Mouse (Mus musculus): ENCODE measurements around the gene Fgf5. TPM values are rescaled to one million over a fixed set of nuclear protein-coding genes. Genes with fewer than 3 reads are reported as not detected.

The Fgf5 gene
- polyA plus RNA-seq (2012; rRNA removed), result not detected in 2 replicates

DNA sequence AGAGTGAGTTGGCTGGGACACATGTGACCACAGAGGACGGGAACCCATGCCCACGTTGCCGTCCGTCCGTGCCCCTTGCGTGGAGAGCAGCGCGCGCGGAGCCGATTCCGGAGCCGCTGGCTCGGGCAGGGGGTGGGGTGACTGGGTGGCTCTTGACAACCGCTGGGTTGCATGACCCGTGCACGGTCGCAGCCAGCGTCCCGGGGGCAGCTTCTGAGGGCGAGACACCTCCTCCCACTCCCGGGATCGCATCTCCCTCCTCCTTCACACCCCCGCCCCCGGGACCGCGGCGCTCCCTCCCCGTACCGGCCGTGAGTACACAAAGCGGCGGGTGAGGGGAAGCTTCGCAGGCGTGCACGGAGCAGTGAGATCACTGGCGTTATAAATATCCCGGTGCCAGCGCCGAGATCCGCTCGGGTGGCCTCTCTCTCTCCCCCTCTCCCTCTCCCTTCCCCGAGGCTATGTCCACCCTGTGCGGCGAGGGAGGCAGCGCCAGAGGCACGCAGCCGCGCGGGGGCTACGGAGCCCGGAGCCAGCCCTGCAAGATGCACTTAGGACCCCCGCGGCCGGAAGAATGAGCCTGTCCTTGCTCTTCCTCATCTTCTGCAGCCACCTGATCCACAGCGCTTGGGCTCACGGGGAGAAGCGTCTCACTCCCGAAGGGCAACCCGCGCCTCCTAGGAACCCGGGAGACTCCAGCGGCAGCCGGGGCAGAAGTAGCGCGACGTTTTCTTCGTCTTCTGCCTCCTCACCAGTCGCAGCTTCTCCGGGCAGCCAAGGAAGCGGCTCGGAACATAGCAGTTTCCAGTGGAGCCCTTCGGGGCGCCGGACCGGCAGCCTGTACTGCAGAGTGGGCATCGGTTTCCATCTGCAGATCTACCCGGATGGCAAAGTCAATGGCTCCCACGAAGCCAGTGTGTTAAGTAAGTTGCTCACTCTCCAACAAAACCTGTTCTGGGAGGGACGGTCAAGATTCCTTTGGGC, at the start of gene Fgf5:
Gene Fgf5 (plus strand): TSS at position 347 of the 984 bp plus-strand sequence.
- DNase-seq (ENCODE audit: low read depth in 1 of 2, low spot score in 2 of 2), result no peak
- peaks cover 12% of the 10 kb centered on the region for H3K27me3 ChIP-seq (ENCODE audit: control insufficient read depth, insufficient read depth, low read length)
- no peak within 1 kb of the TSS for H3K27ac ChIP-seq (ENCODE audit: insufficient read depth, low read length)
- no peak for TF ChIP-seq CTCF (IDR thresholded peaks at IDR 0.05; ENCODE audit: extremely low read depth, insufficient read depth, insufficient read length, insufficient replicate concordance)
- TF ChIP-seq POLR2A (IDR thresholded peaks at IDR 0.05; ENCODE audit: low read depth, low read length), result no peak
- no peaks in the 10 kb centered on the region for H3K4me1 ChIP-seq (ENCODE audit: control insufficient read depth, insufficient read depth, insufficient read length)
- no peaks in the 10 kb centered on the region for H3K36me3 ChIP-seq (ENCODE audit: control insufficient read depth, insufficient read depth, low read length)
- no peak within 1 kb of the TSS for H3K4me3 ChIP-seq (ENCODE audit: extremely low read depth, insufficient read depth, insufficient read length)
- 2% methylated on average over 79 of the region's 80 CpGs for WGBS

GRCm38 (mm10) chr5:98212501-98212900, 41.5 kb upstream of the Fgf5 start:
- no peak for TF ChIP-seq CTCF (IDR thresholded peaks at IDR 0.05; ENCODE audit: extremely low read depth, insufficient read depth, insufficient read length, insufficient replicate concordance)
- TF ChIP-seq POLR2A (IDR thresholded peaks at IDR 0.05; ENCODE audit: low read depth, low read length), result no peak
- H3K4me3 ChIP-seq (ENCODE audit: extremely low read depth, insufficient read depth, insufficient read length), result no peak overlapping the region
- H3K36me3 ChIP-seq (ENCODE audit: control insufficient read depth, insufficient read depth, low read length), result no peaks in the 10 kb centered on the region
- H3K4me1 ChIP-seq (ENCODE audit: control insufficient read depth, insufficient read depth, insufficient read length), result no peaks in the 10 kb centered on the region
- DNase-seq (ENCODE audit: low read depth in 1 of 2, low spot score in 2 of 2), result no peak
- WGBS, result 77% methylated on average over 4 of the region's 4 CpGs
- H3K27me3 ChIP-seq (ENCODE audit: control insufficient read depth, insufficient read depth, low read length), result no peaks in the 10 kb centered on the region
- no peak overlapping the region for H3K27ac ChIP-seq (ENCODE audit: insufficient read depth, low read length)

DNA sequence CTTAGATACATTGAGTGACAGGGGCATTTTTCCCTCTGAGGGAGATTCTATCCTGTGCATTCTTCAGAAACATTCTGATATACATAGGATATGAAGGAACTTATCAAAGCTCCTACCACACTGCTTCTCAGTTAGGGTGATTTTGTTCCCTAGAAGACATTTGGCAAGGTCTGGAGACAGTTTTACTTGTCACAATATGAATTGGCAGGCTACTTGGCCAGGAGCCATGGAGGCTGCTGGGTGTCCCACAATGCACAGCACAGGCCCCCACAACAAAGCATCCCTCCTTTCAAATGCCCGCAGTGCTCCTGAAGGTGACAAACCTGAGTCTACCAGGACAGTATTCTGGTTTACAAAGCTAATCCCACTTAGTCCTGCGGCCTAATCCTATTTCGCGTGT, 32.0 kb upstream of the Fgf5 start:
- no peaks in the 10 kb centered on the region for H3K27me3 ChIP-seq (ENCODE audit: control insufficient read depth, insufficient read depth, low read length)
- no peaks in the 10 kb centered on the region for H3K36me3 ChIP-seq (ENCODE audit: control insufficient read depth, insufficient read depth, low read length)
- H3K27ac ChIP-seq (ENCODE audit: insufficient read depth, low read length), result no peak overlapping the region
- no peak for DNase-seq (ENCODE audit: low read depth in 1 of 2, low spot score in 2 of 2)
- TF ChIP-seq CTCF (IDR thresholded peaks at IDR 0.05; ENCODE audit: extremely low read depth, insufficient read depth, insufficient read length, insufficient replicate concordance) (no peak), POLR2A (IDR thresholded peaks at IDR 0.05; ENCODE audit: low read depth, low read length) (no peak)
- no peak overlapping the region for H3K4me3 ChIP-seq (ENCODE audit: extremely low read depth, insufficient read depth, insufficient read length)
- 84% methylated on average over 4 of the region's 4 CpGs for WGBS
- no peaks in the 10 kb centered on the region for H3K4me1 ChIP-seq (ENCODE audit: control insufficient read depth, insufficient read depth, insufficient read length)

GRCm38 (mm10) chr5:98226710-98227109, 27.3 kb upstream of the Fgf5 start:
- Histone ChIP-seq H3K4me3 (ENCODE audit: extremely low read depth, insufficient read depth, insufficient read length) (no peak overlapping the region), H3K36me3 (ENCODE audit: control insufficient read depth, insufficient read depth, low read length) (no peaks in the 10 kb centered on the region), H3K27ac (ENCODE audit: insufficient read depth, low read length) (no peak overlapping the region), H3K27me3 (ENCODE audit: control insufficient read depth, insufficient read depth, low read length) (no peaks in the 10 kb centered on the region), H3K4me1 (ENCODE audit: control insufficient read depth, insufficient read depth, insufficient read length) (no peaks in the 10 kb centered on the region)
- DNase-seq (ENCODE audit: low read depth in 1 of 2, low spot score in 2 of 2), result no peak
- 86% methylated on average over 2 of the region's 2 CpGs for WGBS
- TF ChIP-seq POLR2A (IDR thresholded peaks at IDR 0.05; ENCODE audit: low read depth, low read length), result no peak
- TF ChIP-seq CTCF (IDR thresholded peaks at IDR 0.05; ENCODE audit: extremely low read depth, insufficient read depth, insufficient read length, insufficient replicate concordance), result no peak

GRCm38 (mm10) chr5:98229456-98229855, 24.5 kb upstream of the Fgf5 start:
- Histone ChIP-seq H3K27ac (ENCODE audit: insufficient read depth, low read length) (no peak overlapping the region), H3K36me3 (ENCODE audit: control insufficient read depth, insufficient read depth, low read length) (no peaks in the 10 kb centered on the region), H3K27me3 (ENCODE audit: control insufficient read depth, insufficient read depth, low read length) (no peaks in the 10 kb centered on the region), H3K4me1 (ENCODE audit: control insufficient read depth, insufficient read depth, insufficient read length) (no peaks in the 10 kb centered on the region), H3K4me3 (ENCODE audit: extremely low read depth, insufficient read depth, insufficient read length) (no peak overlapping the region)
- WGBS, result 77% methylated on average over 6 of the region's 6 CpGs
- no peak for DNase-seq (ENCODE audit: low read depth in 1 of 2, low spot score in 2 of 2)
- TF ChIP-seq POLR2A (IDR thresholded peaks at IDR 0.05; ENCODE audit: low read depth, low read length) (no peak), CTCF (IDR thresholded peaks at IDR 0.05; ENCODE audit: extremely low read depth, insufficient read depth, insufficient read length, insufficient replicate concordance) (no peak)

- Histone ChIP-seq H3K4me3 (ENCODE audit: extremely low read depth, insufficient read depth, insufficient read length) (no peak overlapping the region), H3K4me1 (ENCODE audit: control insufficient read depth, insufficient read depth, insufficient read length) (no peaks in the 10 kb centered on the region), H3K27ac (ENCODE audit: insufficient read depth, low read length) (no peak overlapping the region), H3K36me3 (ENCODE audit: control insufficient read depth, insufficient read depth, low read length) (no peaks in the 10 kb centered on the region), H3K27me3 (ENCODE audit: control insufficient read depth, insufficient read depth, low read length) (no peaks in the 10 kb centered on the region)
- no peak for TF ChIP-seq CTCF (IDR thresholded peaks at IDR 0.05; ENCODE audit: extremely low read depth, insufficient read depth, insufficient read length, insufficient replicate concordance)
- TF ChIP-seq POLR2A (IDR thresholded peaks at IDR 0.05; ENCODE audit: low read depth, low read length), result no peak
- DNase-seq (ENCODE audit: low read depth in 1 of 2, low spot score in 2 of 2), result no peak
- 81% methylated on average over 6 of the region's 6 CpGs for WGBS
These were observed 15.5 kb upstream of the Fgf5 start for GRCm38 (mm10) chr5:98238466-98238865.

GRCm38 (mm10) chr5:98241322-98241829, 12.6 kb upstream of the Fgf5 start:
- 89% methylated on average over 12 of the region's 12 CpGs for WGBS
- Histone ChIP-seq H3K36me3 (ENCODE audit: control insufficient read depth, insufficient read depth, low read length) (no peaks in the 10 kb centered on the region), H3K27ac (ENCODE audit: insufficient read depth, low read length) (no peak overlapping the region), H3K4me1 (ENCODE audit: control insufficient read depth, insufficient read depth, insufficient read length) (no peaks in the 10 kb centered on the region), H3K27me3 (ENCODE audit: control insufficient read depth, insufficient read depth, low read length) (no peaks in the 10 kb centered on the region), H3K4me3 (ENCODE audit: extremely low read depth, insufficient read depth, insufficient read length) (no peak overlapping the region)
- TF ChIP-seq POLR2A (IDR thresholded peaks at IDR 0.05; ENCODE audit: low read depth, low read length), result no peak
- TF ChIP-seq CTCF (IDR thresholded peaks at IDR 0.05; ENCODE audit: extremely low read depth, insufficient read depth, insufficient read length, insufficient replicate concordance), result no peak
- DNase-seq (ENCODE audit: low read depth in 1 of 2, low spot score in 2 of 2), result no peak
